Mouse (Mus musculus) small intestine, adult 2 months (tissue): ENCODE results near the gene Padi2. TPM values are rescaled to one million over a fixed set of nuclear protein-coding genes. Genes with fewer than 3 reads are reported as not detected.

Source experiments
- H3K27ac ChIP-seq: fragments of 200-500 bp; 2 replicates; pipeline ENCODE4 v1.5.1; 2012; ENCODE audit warnings: low read depth, low read length, control low read depth, inconsistent platforms; ENCODE audit not compliant: insufficient read depth
- H3K27me3 ChIP-seq: fragments of 200-500 bp; 2 replicates; pipeline ENCODE4 v1.6.1; 2012; ENCODE audit warnings: mild to moderate bottlenecking, moderate library complexity, low read length, inconsistent platforms; ENCODE audit not compliant: control insufficient read depth, insufficient read depth
- H3K36me3 ChIP-seq: fragments of 200-500 bp; 2 replicates; pipeline ENCODE4 v1.6.1; 2012; ENCODE audit warnings: mild to moderate bottlenecking, low read length, control low read depth, inconsistent platforms; ENCODE audit not compliant: control insufficient read depth, insufficient read depth
- H3K4me1 ChIP-seq: fragments of 200-500 bp; 2 replicates; pipeline ENCODE4 v1.6.1; 2012; ENCODE audit warnings: low read length, inconsistent platforms, mixed read lengths; ENCODE audit not compliant: control insufficient read depth, insufficient read depth, insufficient read length
- H3K4me3 ChIP-seq: fragments of 200-500 bp; 2 replicates; pipeline ENCODE4 v1.5.1; 2012; ENCODE audit warnings: low read depth, mild to moderate bottlenecking, control low read depth, inconsistent platforms, low read length, moderate library complexity
- CTCF ChIP-seq: fragments of 200-500 bp; IDR thresholded peaks from 2 replicates; pipeline ENCODE4 v1.5.1; 2012; ENCODE audit warnings: low read depth, mild to moderate bottlenecking, control low read depth, inconsistent platforms, low read length, moderate library complexity, mixed read lengths; ENCODE audit not compliant: insufficient replicate concordance, insufficient read length; ENCODE audit errors: extremely low read depth
- POLR2A ChIP-seq: fragments of 200-500 bp; IDR thresholded peaks from 2 replicates; pipeline ENCODE4 v1.6.1; 2012; ENCODE audit warnings: low read depth, mild to moderate bottlenecking, control low read depth, inconsistent platforms, low read length, moderate library complexity
- WGBS: fragments of 180-500 bp; shearing (Covaris S2); methylation state at CpG from one replicate; pipeline ENCODE4 v1.1.7; 2018; 5-methylcytosine and 5-hydroxymethylcytosine counted together
- polyA plus RNA-seq: library from polyadenylated mRNA; depleted of rRNA; stranded (reverse); fragments of >200 nt; gene quantifications from 2 replicates; pipeline ENCODE4 v1.2.3, GENCODE M21; 2012

Gene Padi2
- polyA plus RNA-seq, 1 experiment: 2.3 TPM

- TF ChIP-seq CTCF: no peak
- TF ChIP-seq POLR2A: no peak
- Histone ChIP-seq H3K4me3 (no peak overlapping the region), H3K4me1 (no peaks in the 10 kb centered on the region), H3K36me3 (no peaks in the 10 kb centered on the region), H3K27ac (no peak overlapping the region), H3K27me3 (no peaks in the 10 kb centered on the region)
- 14% methylated on average over 14 of the region's 14 CpGs for WGBS
Observed at GRCm38 (mm10) chr4:140868484-140869190, 37.5 kb upstream of the Padi2 start.

- TF ChIP-seq POLR2A (no peak), CTCF (no peak)
- H3K27ac ChIP-seq: no peak overlapping the region
- H3K4me3 ChIP-seq: no peak overlapping the region
- no peaks in the 10 kb centered on the region for H3K36me3 ChIP-seq
- no peaks in the 10 kb centered on the region for H3K4me1 ChIP-seq
- 88% methylated on average over 8 of the region's 8 CpGs for WGBS
- H3K27me3 ChIP-seq: no peaks in the 10 kb centered on the region
Observed at GRCm38 (mm10) chr4:140869945-140870344, 36.2 kb upstream of the Padi2 start.

GRCm38 (mm10) chr4:140870876-140871275 is 35.3 kb upstream of the Padi2 start:
- 83% methylated on average over 7 of the region's 7 CpGs for WGBS
- no peak overlapping the region for H3K27ac ChIP-seq
- no peaks in the 10 kb centered on the region for H3K27me3 ChIP-seq
- no peaks in the 10 kb centered on the region for H3K4me1 ChIP-seq
- H3K36me3 ChIP-seq: no peaks in the 10 kb centered on the region
- H3K4me3 ChIP-seq: no peak overlapping the region
- TF ChIP-seq CTCF (no peak), POLR2A (no peak)

DNA sequence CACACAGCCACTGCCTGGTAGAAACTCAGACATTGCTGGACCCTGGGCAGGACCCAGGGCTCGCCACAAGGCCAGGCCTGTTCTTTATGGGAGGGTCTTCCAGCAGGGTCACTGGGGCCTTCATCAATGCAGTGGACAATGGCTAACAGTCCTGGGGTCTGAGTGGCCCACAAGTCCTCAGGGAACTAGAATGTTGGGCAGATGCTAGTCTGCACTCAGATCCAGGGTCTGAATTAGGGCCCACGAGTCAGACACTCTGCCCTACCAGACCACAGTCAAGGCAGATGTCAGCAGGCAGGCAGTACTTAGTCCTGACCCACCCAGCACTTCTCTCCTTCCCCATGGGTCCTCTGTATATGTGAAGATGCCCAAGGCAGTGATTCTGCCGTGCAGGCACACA is 34.8 kb upstream of the Padi2 start:
- Histone ChIP-seq H3K4me3 (no peak overlapping the region), H3K27me3 (no peaks in the 10 kb centered on the region), H3K36me3 (no peaks in the 10 kb centered on the region), H3K4me1 (no peaks in the 10 kb centered on the region), H3K27ac (no peak overlapping the region)
- WGBS: 84% methylated on average over 3 of the region's 3 CpGs
- no peak for TF ChIP-seq CTCF
- TF ChIP-seq POLR2A: no peak

- Histone ChIP-seq H3K36me3 (no peaks in the 10 kb centered on the region), H3K27ac (no peak overlapping the region), H3K4me1 (no peaks in the 10 kb centered on the region), H3K27me3 (no peaks in the 10 kb centered on the region), H3K4me3 (no peak overlapping the region)
- WGBS: 60% methylated on average over 8 of the region's 8 CpGs
- TF ChIP-seq POLR2A (no peak), CTCF (no peak)
Observed at GRCm38 (mm10) chr4:140871851-140872685, 34.1 kb upstream of the Padi2 start.

DNA sequence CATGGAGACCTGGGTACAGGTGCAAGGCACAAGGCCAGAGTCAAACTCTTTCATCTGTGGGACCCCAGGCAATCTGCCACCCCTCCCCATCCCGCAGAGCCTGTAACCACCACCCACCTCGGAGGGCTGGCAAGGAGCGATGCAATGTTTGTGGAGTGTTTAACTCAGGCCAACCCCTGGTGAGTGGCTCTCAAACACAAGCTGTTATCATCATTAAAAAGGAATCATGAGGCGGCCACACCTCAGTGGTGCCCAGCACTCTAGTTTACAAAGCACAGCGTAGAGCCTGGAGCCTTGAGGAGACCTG is 33.5 kb upstream of the Padi2 start:
- 52% methylated on average over 5 of the region's 5 CpGs for WGBS
- Histone ChIP-seq H3K27me3 (no peaks in the 10 kb centered on the region), H3K4me1 (no peaks in the 10 kb centered on the region), H3K4me3 (no peak overlapping the region), H3K36me3 (no peaks in the 10 kb centered on the region), H3K27ac (no peak overlapping the region)
- TF ChIP-seq POLR2A: no peak
- TF ChIP-seq CTCF: no peak

DNA sequence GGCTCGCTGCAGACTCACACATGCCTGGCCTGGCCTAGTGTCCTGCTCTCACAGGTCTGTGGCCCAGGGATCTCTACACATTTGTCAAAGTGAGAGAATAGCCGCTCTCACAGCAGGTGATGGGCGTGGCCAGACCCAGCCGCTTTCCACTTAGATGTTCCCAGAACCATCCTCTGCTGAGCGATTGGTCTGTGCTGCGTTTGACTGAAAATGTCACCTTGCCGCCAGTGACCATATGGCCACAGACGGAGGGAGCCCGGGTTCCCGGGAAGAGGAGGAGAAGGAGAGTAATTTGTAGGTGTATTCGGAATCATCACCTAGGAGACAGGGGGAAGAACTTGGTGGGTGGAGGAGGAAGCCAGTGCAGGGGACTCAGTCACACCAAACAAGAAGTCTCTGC is 33.1 kb upstream of the Padi2 start:
- Histone ChIP-seq H3K36me3 (no peaks in the 10 kb centered on the region), H3K27me3 (no peaks in the 10 kb centered on the region), H3K4me3 (no peak overlapping the region), H3K27ac (no peak overlapping the region), H3K4me1 (no peaks in the 10 kb centered on the region)
- 57% methylated on average over 11 of the region's 11 CpGs for WGBS
- TF ChIP-seq CTCF (no peak), POLR2A (no peak)
